Mouse (Mus musculus): ENCODE results near the gene Nkain4. TPM values are rescaled to one million over a fixed set of nuclear protein-coding genes. Genes with fewer than 3 reads are reported as not detected.

Gene Nkain4
- 0.59 TPM for polyA plus RNA-seq (2021)

DNA sequence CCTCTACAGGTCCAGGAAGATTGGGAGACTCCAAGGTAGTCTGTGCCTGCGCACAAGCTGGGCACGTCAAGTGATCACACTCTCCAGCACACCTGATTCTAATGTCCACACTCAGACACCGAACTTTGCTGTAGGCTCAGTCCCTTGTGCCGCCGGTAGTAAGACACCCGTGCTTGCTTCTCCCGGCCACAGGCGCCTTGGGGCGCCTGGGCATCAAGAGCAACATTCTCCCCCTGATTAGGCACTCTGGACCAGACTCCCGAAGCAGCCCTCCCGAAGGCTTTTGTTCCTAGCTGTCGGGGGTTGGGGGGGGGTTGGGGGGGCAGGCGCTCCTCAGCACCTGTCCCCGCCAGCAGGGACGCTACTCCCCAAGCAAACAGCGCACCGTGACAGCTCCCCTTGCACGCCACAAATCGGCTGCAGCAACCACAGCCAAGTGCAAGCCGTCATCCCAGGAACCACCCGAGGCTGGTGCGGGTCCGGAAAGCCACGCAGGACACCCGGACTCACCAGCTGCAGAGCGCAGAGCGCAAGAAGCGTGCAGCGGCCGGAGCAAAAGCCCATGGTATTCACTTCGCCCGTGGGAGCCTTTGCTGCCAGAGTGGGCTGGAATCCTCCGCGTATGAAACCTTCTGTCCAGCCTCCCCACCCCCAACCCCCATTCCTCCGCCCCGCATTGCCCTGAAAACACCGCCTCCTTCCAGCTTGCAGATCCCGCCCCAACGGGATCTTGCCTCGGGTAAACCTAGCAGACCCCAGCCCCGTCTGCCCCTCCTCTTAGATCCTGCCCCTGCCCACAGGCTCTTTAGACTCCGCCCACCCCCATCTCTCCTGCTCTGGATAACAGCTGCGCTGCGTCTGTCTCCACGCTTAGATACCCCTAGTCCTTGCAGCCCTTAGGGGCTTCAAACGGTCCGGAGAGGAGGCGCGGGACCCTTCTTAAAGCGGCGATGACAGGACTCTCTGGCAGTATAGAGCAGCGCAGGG lies at the start of gene Nkain4:
Nkain4 (minus strand) TSS at position 639 of the 987 bp plus-strand sequence.
- no peak for TF ChIP-seq CTCF (IDR thresholded peaks at IDR 0.05)
- CTCF ChIA-PET = interaction anchor here (3.0 kb wide), 1 partner anchor 10 kb away, joined by 23 read pairs; no protein-coding TSS in a partner anchor
- peak; percentile 25 for ATAC-seq
- H3K27me3 ChIP-seq = no peaks in the 10 kb centered on the region
- in situ Hi-C loops (cut with MboI; ENCODE audit: low pct_unique_long_range_greater_than_20kb) = no loop called here
- POLR2A ChIA-PET = no interaction called here
- DNase-seq (ENCODE audit: low read depth, low spot score) = no peak

DNA sequence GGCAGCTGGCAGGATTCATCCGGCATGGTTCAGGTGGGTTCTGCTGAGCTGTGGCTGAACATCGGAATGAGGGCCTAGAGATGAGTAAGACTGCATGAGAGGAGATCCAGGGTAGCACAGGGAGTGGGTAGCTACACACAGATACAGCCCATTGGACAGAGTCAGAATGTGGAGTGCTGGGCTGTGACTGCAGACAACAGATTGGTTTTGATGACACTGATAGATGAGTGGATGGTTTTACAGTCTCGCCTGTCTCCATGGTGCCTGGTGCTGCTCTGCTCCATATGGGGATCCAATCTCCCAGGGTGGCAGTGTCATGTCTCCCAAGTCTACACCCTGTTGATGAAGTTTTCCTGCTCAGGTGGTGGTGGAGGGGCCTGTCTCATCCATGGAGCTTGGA lies 42.4 kb upstream of the Nkain4 start:
- peaks cover 19% of the 10 kb centered on the region for H3K27me3 ChIP-seq
- TF ChIP-seq CTCF (IDR thresholded peaks at IDR 0.05) = no peak
- DNase-seq (ENCODE audit: low read depth, low spot score) (no peak), ATAC-seq (no peak)
- ChIA-PET POLR2A (no interaction called here), CTCF (interaction anchor here (0.9 to 1.4 kb wide), 4 partner anchors 17 to 55 kb away, joined by 3 to 5 read pairs (median 4); no protein-coding TSS in a partner anchor)
- in situ Hi-C loops (cut with MboI; ENCODE audit: low pct_unique_long_range_greater_than_20kb) = loop anchor here (5.0 kb wide), 1 partner anchor 60 kb away; no protein-coding TSS in a partner anchor

DNA sequence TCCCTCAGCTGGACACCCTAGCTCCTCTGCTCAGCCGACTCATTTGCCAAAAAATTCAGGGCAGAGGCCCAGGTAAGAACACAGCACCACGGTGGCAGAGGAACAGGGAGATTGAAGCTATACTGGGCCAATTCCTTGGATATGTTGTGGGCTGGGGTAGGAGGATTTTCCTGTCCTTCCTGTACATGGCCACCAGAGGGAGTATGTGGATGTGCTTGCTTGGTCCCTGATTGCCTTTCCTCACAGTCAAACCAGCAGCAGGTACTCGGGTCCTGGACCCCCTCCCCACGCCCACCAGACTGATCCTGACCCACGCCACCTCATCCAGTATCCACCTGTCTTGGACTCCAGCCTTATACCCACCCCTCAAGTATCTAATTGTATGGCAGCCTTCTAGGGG lies 41.9 kb upstream of the Nkain4 start:
- ChIA-PET POLR2A (no interaction called here), CTCF (interaction anchor here (0.9 to 1.4 kb wide), 8 partner anchors 9 to 68 kb away, joined by 3 to 5 read pairs (median 3); partner anchors contain the start of gene Arfgap1)
- no peak for DNase-seq (ENCODE audit: low read depth, low spot score)
- ATAC-seq = peak; percentile 14
- in situ Hi-C loops (cut with MboI; ENCODE audit: low pct_unique_long_range_greater_than_20kb) = loop anchor here (5.0 kb wide), 1 partner anchor 61 kb away; no protein-coding TSS in a partner anchor
- peak; percentile 84 for TF ChIP-seq CTCF (IDR thresholded peaks at IDR 0.05)
- H3K27me3 ChIP-seq = peaks cover 14% of the 10 kb centered on the region

DNA sequence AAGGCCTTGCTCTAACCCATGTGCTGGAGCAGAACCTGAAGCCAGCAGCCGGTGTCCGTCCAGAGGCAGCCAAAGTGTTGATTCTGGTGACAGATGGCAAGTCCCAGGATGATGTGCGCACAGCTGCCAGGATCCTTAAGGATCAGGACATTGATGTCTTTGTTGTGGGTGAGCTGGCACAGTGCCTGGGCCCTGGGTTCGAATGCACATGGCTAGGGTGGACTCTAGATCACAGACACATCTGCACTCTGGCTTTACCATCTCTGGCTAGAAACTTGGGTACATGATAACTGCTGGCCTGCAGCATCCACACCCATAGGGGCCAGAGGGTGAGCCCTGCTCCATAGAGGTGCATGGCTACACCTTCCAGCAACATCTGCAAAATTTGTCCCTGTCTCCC lies 41.0 kb upstream of the Nkain4 start:
- CTCF ChIA-PET = interaction anchor here (1.1 to 1.3 kb wide), 4 partner anchors 10 to 56 kb away, joined by 3 to 5 read pairs (median 3); partner anchors contain the start of gene Arfgap1
- ATAC-seq = no peak
- POLR2A ChIA-PET = no interaction called here
- in situ Hi-C loops (cut with MboI; ENCODE audit: low pct_unique_long_range_greater_than_20kb) = loop anchor here (5.0 kb wide), 1 partner anchor 62 kb away; no protein-coding TSS in a partner anchor
- DNase-seq (ENCODE audit: low read depth, low spot score) = no peak
- no peak for TF ChIP-seq CTCF (IDR thresholded peaks at IDR 0.05)
- peaks cover 13% of the 10 kb centered on the region for H3K27me3 ChIP-seq

- in situ Hi-C loops (cut with MboI; ENCODE audit: low pct_unique_long_range_greater_than_20kb) = no loop called here
- no peak for DNase-seq (ENCODE audit: low read depth, low spot score)
- CTCF ChIA-PET = no interaction called here
- H3K27me3 ChIP-seq = peaks cover 13% of the 10 kb centered on the region
- POLR2A ChIA-PET = no interaction called here
- ATAC-seq = no peak
- TF ChIP-seq CTCF (IDR thresholded peaks at IDR 0.05) = no peak
Observed at GRCm38 (mm10) chr2:180994360-180994759, 39.9 kb upstream of the Nkain4 start.

- no peak for DNase-seq (ENCODE audit: low read depth, low spot score)
- ATAC-seq = no peak
- ChIA-PET POLR2A (interaction anchor here (0.6 kb wide), 1 partner anchor 601 kb away, joined by 3 read pairs; no protein-coding TSS in a partner anchor), CTCF (interaction anchor here (0.8 to 1.6 kb wide), 3 partner anchors 18 to 80 kb away, joined by 3 to 4 read pairs (median 4); no protein-coding TSS in a partner anchor)
- peaks cover under 1% of the 10 kb centered on the region for H3K27me3 ChIP-seq
- in situ Hi-C loops (cut with MboI; ENCODE audit: low pct_unique_long_range_greater_than_20kb) = no loop called here
- TF ChIP-seq CTCF (IDR thresholded peaks at IDR 0.05) = no peak
Observed at GRCm38 (mm10) chr2:180990347-180990746, 35.8 kb upstream of the Nkain4 start.

- POLR2A ChIA-PET = no interaction called here
- in situ Hi-C loops (cut with MboI; ENCODE audit: low pct_unique_long_range_greater_than_20kb) = no loop called here
- no peak for ATAC-seq
- CTCF ChIA-PET = interaction anchor here (1.4 kb wide), 1 partner anchor 63 kb away, joined by 3 read pairs; no protein-coding TSS in a partner anchor
- no peaks in the 10 kb centered on the region for H3K27me3 ChIP-seq
- no peak for DNase-seq (ENCODE audit: low read depth, low spot score)
- no peak for TF ChIP-seq CTCF (IDR thresholded peaks at IDR 0.05)
Observed at GRCm38 (mm10) chr2:180988948-180989347, 34.4 kb upstream of the Nkain4 start.

DNA sequence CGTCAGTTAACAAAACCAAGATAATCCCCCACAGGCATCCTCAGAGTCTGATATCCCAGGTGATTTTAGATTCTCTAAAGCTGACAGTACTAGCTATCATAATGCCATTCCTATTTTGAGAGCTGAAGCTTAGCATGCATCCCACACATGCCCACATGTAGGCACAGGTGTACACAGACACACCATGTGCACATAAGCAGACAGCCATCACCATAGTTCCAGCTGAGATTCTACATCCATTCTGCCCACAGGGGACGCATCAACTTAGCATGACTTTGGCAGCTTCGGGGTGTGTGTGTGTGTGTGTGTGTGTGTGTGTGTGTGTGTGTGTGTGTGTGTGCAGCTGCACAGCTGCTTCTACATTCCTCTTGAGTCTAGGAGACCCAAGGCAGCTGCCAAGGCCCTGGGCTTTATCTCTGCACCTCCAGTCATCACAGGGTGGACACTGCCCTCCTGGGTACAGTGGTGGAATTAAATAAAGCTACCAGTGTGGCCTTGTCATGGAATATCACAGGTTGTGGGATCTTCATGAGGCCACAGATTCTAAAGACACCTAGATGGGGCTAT lies 33.9 kb upstream of the Nkain4 start:
- in situ Hi-C loops (cut with MboI; ENCODE audit: low pct_unique_long_range_greater_than_20kb) = no loop called here
- TF ChIP-seq CTCF (IDR thresholded peaks at IDR 0.05) = no peak
- ATAC-seq (no peak), DNase-seq (ENCODE audit: low read depth, low spot score) (no peak)
- ChIA-PET CTCF (interaction anchor here (1.4 to 1.8 kb wide), 2 partner anchors 25 to 62 kb away, joined by 3 to 5 read pairs; no protein-coding TSS in a partner anchor), POLR2A (no interaction called here)
- H3K27me3 ChIP-seq = no peaks in the 10 kb centered on the region

DNA sequence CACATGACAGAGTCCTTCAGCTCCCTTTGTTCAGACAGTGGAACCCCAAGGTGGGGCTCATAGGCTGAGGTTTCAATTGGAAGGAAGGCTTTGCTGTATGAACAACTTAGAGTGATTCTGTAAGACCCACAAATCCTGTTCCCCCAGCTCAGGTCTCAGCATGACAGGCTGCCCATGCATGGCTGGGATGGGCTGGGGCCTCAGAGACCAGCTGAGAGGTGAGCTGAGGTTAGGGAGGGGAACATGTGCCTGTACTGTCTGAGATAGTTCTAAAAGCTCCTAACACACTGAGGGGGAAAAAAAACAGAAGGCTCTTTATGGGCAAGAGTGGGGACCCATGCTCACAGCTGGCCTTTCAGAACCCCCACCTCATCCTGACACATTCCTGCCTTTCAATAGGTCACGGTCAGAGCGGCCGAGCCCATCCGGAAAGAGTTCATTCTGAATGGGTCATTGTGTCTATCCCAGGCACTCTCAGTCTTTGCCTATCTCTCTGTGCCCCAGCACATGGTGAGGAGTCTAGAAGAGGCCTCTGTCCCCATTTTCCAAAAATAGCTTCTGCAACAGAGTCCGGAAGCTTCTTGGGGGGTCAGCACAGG lies 33.0 kb upstream of the Nkain4 start:
- no peak for TF ChIP-seq CTCF (IDR thresholded peaks at IDR 0.05)
- DNase-seq (ENCODE audit: low read depth, low spot score) (no peak), ATAC-seq (no peak)
- POLR2A ChIA-PET = no interaction called here
- CTCF ChIA-PET = interaction anchor here (1.8 kb wide), 1 partner anchor 24 kb away, joined by 5 read pairs; no protein-coding TSS in a partner anchor
- H3K27me3 ChIP-seq = no peaks in the 10 kb centered on the region
- in situ Hi-C loops (cut with MboI; ENCODE audit: low pct_unique_long_range_greater_than_20kb) = no loop called here

- POLR2A ChIA-PET = no interaction called here
- in situ Hi-C loops (cut with MboI; ENCODE audit: low pct_unique_long_range_greater_than_20kb) = no loop called here
- no peak for DNase-seq (ENCODE audit: low read depth, low spot score)
- CTCF ChIA-PET = interaction anchor here (1.8 kb wide), 1 partner anchor 23 kb away, joined by 5 read pairs; no protein-coding TSS in a partner anchor
- no peak for ATAC-seq
- no peaks in the 10 kb centered on the region for H3K27me3 ChIP-seq
- TF ChIP-seq CTCF (IDR thresholded peaks at IDR 0.05) = no peak
Observed at GRCm38 (mm10) chr2:180987001-180987400, 32.5 kb upstream of the Nkain4 start.
